Mouse (Mus musculus) Patski (cell line): ENCODE data around the gene Dnajc21. TPM values are rescaled to one million over a fixed set of nuclear protein-coding genes. Genes with fewer than 3 reads are reported as not detected.

Experiments used
- ATAC-seq: fragments of 100-300 bp; one replicate; pipeline ENCODE4 v1.8.0; 2021
- CTCF ChIA-PET: fragments of 350-600 bp; sonication (Branson Sonifier 250); formaldehyde crosslinking; loops from one replicate; lab custom pipeline; 2022; ENCODE audit warnings: inconsistent platforms; lab: Charles Lee
- POLR2A ChIA-PET: fragments of 350-600 bp; sonication (Branson Sonifier 250); formaldehyde crosslinking; loops from one replicate; lab custom pipeline; 2022; ENCODE audit warnings: antibody characterized with exemption, inconsistent platforms; lab: Charles Lee
- DNase-seq: peaks from one replicate; pipeline ENCODE4 v3.0.0-alpha.2; 2011; ENCODE audit warnings: low read depth, low spot score
- H3K27me3 ChIP-seq: fragments of 371-371 bp; one replicate; pipeline ENCODE4 v1.5.1; 2021
- CTCF ChIP-seq: fragments of 100-300 bp; IDR thresholded peaks from one replicate; pipeline ENCODE4 v1.5.1; 2021
- in situ Hi-C: fragments of 300-500 bp; cut with MboI; formaldehyde crosslinking; loops from 3 replicates; pipeline ENCODE4 v1.11.1; 2018; ENCODE audit warnings: low pct_unique_long_range_greater_than_20kb, mixed read lengths
- polyA plus RNA-seq: library from polyadenylated mRNA; unstranded; gene quantifications from one replicate; pipeline ENCODE4 v1.2.3, GENCODE M21; 2021

Dnajc21 gene
- polyA plus RNA-seq, 1 experiment from 2014 or later = 34.2 TPM

DNA sequence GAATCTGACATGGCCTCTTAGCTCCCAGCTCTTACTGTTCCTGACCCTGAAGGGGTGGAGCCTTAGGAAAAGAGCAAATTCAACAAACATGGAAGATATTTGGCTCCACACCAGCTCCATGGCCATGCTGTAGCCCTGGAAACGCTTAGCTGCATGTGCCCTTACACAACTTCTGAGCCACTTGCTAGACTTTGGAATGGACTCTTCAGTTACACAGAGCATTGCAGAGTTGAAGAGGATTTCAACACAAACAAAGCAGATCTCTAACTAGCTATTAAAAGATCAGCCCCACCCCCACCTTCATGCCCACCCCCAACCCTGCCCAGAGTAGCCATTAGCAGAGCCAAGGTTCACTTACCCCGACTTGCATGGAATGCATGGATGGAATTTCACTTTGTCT lies 70.5 kb downstream of the Dnajc21 start:
- no peak for DNase-seq
- H3K27me3 ChIP-seq = peaks cover 5% of the 10 kb centered on the region
- in situ Hi-C loops = no loop called here
- ChIA-PET POLR2A (no interaction called here), CTCF (interaction anchor here (1.2 kb wide), 1 partner anchor 49 kb away, joined by 3 read pairs; no protein-coding TSS in a partner anchor)
- no peak for TF ChIP-seq CTCF
- peak; percentile 79 for ATAC-seq

Other genes starting within 250 kb of the Dnajc21 start
- gene Gm21973, start 145.1 kb downstream of the Dnajc21 start, polyA plus RNA-seq = not detected
- not detected for gene Agxt2, start 112.0 kb downstream of the Dnajc21 start, polyA plus RNA-seq
- gene Brix1, start 15.4 kb upstream of the Dnajc21 start, polyA plus RNA-seq = 41.2 TPM
- gene Rad1, start 15.5 kb upstream of the Dnajc21 start, polyA plus RNA-seq = 19.0 TPM
- gene Ttc23l, start 88.2 kb upstream of the Dnajc21 start, polyA plus RNA-seq = not detected
- gene Rai14, start 244.1 kb upstream of the Dnajc21 start, polyA plus RNA-seq = 55.3 TPM